Mouse (Mus musculus) midbrain, embryonic 13.5 days (tissue): ENCODE measurements around the gene Emg1. TPM values are rescaled to one million over a fixed set of nuclear protein-coding genes. Genes with fewer than 3 reads are reported as not detected.
A peak's percentile ranks its signal among the peaks of the same experiment; 100 is the strongest.

Experiments
- ATAC-seq: fragments of 200-750 bp; cut with Nextera tagmentation; 2 replicates; pipeline ENCODE4 v1.8.0; 2017; ENCODE audit warnings: mild to moderate bottlenecking, moderate TSS enrichment, moderate library complexity
- H3K27ac ChIP-seq: fragments of 300-500 bp; sonication (generic); 2 replicates; pipeline ENCODE4 v1.5.1; 2015; ENCODE audit warnings: inconsistent platforms, mild to moderate bottlenecking, moderate library complexity
- H3K27me3 ChIP-seq: fragments of 300-500 bp; sonication (generic); 2 replicates; pipeline ENCODE4 v1.6.1; 2015; ENCODE audit warnings: mild to moderate bottlenecking, inconsistent platforms
- H3K36me3 ChIP-seq: fragments of 300-500 bp; sonication (generic); 2 replicates; pipeline ENCODE4 v1.6.1; 2015; ENCODE audit warnings: mild to moderate bottlenecking, inconsistent platforms
- H3K4me1 ChIP-seq: fragments of 300-500 bp; sonication (generic); replicated peaks from 2 replicates; pipeline ENCODE4 v1.6.1; 2015; ENCODE audit warnings: inconsistent platforms
- H3K4me2 ChIP-seq: fragments of 300-500 bp; sonication (generic); replicated peaks from 2 replicates; pipeline ENCODE4 v1.6.1; 2015; ENCODE audit warnings: moderate library complexity, mild to moderate bottlenecking, inconsistent platforms
- H3K4me3 ChIP-seq: fragments of 300-500 bp; sonication (generic); replicated peaks from 2 replicates; pipeline ENCODE4 v1.5.1; 2015; ENCODE audit warnings: mild to moderate bottlenecking, inconsistent platforms
- H3K9ac ChIP-seq: fragments of 300-500 bp; sonication (generic); replicated peaks from 2 replicates; pipeline ENCODE4 v1.6.1; 2015; ENCODE audit warnings: mild to moderate bottlenecking, inconsistent platforms
- H3K9me3 ChIP-seq: fragments of 300-500 bp; sonication (generic); 2 replicates; pipeline ENCODE4 v1.6.1; 2016; ENCODE audit warnings: mild to moderate bottlenecking, inconsistent platforms
- WGBS: fragments of 180-500 bp; shearing (Covaris S2); methylation state at CpG from one replicate; pipeline ENCODE4 v1.1.7; 2015; 5-methylcytosine and 5-hydroxymethylcytosine counted together
- polyA plus RNA-seq: library from polyadenylated mRNA; unstranded; fragments of >200 nt; fragmentation: Nextera tagmentation; extraction: Ambion mirVana; gene quantifications from 2 replicates; pipeline ENCODE4 v1.2.1, GENCODE M21; 2015

The Emg1 gene
- polyA plus RNA-seq, 1 experiment from 2014 or later = 144 TPM

- peak within 1 kb of the TSS; percentile 78; the same call in 1 of the 2 replicates for H3K4me2 ChIP-seq
- peaks cover 29% of the 10 kb centered on the region for H3K4me1 ChIP-seq
- no peaks in the 10 kb centered on the region for H3K27me3 ChIP-seq
- WGBS = 28% methylated on average over 15 of the region's 15 CpGs
- no peaks in the 10 kb centered on the region for H3K9me3 ChIP-seq
- H3K9ac ChIP-seq = peak within 1 kb of the TSS; percentile 41; the same call in 1 of the 2 replicates
- no peak for ATAC-seq
- H3K36me3 ChIP-seq = peaks cover 18% of the 10 kb centered on the region
- peak within 1 kb of the TSS; percentile 100 for H3K27ac ChIP-seq
- H3K4me3 ChIP-seq = no peak within 1 kb of the TSS
These were observed 26.6 kb upstream of the Emg1 start, which contains the start of gene Ptpn6 for GRCm38 (mm10) chr6:124738511-124739023. TSS of gene Ptpn6 (minus strand) at chr6:124738714.

- no peaks in the 10 kb centered on the region for H3K27me3 ChIP-seq
- no peak overlapping the region for H3K4me3 ChIP-seq
- peaks cover 7% of the 10 kb centered on the region for H3K36me3 ChIP-seq
- H3K27ac ChIP-seq = no peak overlapping the region
- H3K9me3 ChIP-seq = no peaks in the 10 kb centered on the region
- no peak for ATAC-seq
- H3K4me1 ChIP-seq = peaks cover 28% of the 10 kb centered on the region
- H3K9ac ChIP-seq = no peak overlapping the region
- 92% methylated on average over 11 of the region's 11 CpGs for WGBS
- H3K4me2 ChIP-seq = no peak overlapping the region
These were observed 25.1 kb upstream of the Emg1 start for GRCm38 (mm10) chr6:124737040-124737439.

GRCm38 (mm10) chr6:124734417-124734816, 22.4 kb upstream of the Emg1 start:
- Histone ChIP-seq H3K36me3 (peaks cover 7% of the 10 kb centered on the region), H3K27me3 (peaks cover 3% of the 10 kb centered on the region; the same call in 1 of the 2 replicates), H3K4me3 (no peak overlapping the region), H3K9me3 (no peaks in the 10 kb centered on the region), H3K4me2 (no peak overlapping the region), H3K9ac (no peak overlapping the region), H3K4me1 (peaks cover 13% of the 10 kb centered on the region), H3K27ac (no peak overlapping the region)
- WGBS = 93% methylated on average over 3 of the region's 3 CpGs
- ATAC-seq = no peak

GRCm38 (mm10) chr6:124732476-124733370, 20.7 kb upstream of the Emg1 start:
- Histone ChIP-seq H3K9me3 (no peaks in the 10 kb centered on the region), H3K4me1 (no peaks in the 10 kb centered on the region), H3K27ac (no peak overlapping the region), H3K36me3 (no peaks in the 10 kb centered on the region), H3K4me2 (no peak overlapping the region), H3K9ac (0 out of 2 replicates have a peak overlapping the region, but pooled peaks have one; percentile 23), H3K4me3 (no peak overlapping the region), H3K27me3 (peaks cover 3% of the 10 kb centered on the region; the same call in 1 of the 2 replicates)
- WGBS = 58% methylated on average over 19 of the region's 19 CpGs
- no peak for ATAC-seq

GRCm38 (mm10) chr6:124731038-124731437, 19.1 kb upstream of the Emg1 start:
- Histone ChIP-seq H3K4me2 (no peak overlapping the region), H3K4me1 (no peaks in the 10 kb centered on the region)
- 89% methylated on average over 7 of the region's 7 CpGs for WGBS

GRCm38 (mm10) chr6:124729850-124730705, 18.1 kb upstream of the Emg1 start:
- WGBS = 86% methylated on average over 8 of the region's 8 CpGs
- Histone ChIP-seq H3K4me3 (no peak overlapping the region), H3K36me3 (no peaks in the 10 kb centered on the region), H3K9ac (no peak overlapping the region), H3K27ac (no peak overlapping the region), H3K27me3 (peaks cover 3% of the 10 kb centered on the region; the same call in 1 of the 2 replicates), H3K9me3 (no peaks in the 10 kb centered on the region), H3K4me2 (no peak overlapping the region), H3K4me1 (no peaks in the 10 kb centered on the region)
- no peak for ATAC-seq

More at GRCm38 (mm10) chr6:124731038-124731437, 19.1 kb upstream of the Emg1 start:
- Histone ChIP-seq H3K9ac (no peak overlapping the region), H3K4me3 (no peak overlapping the region), H3K27ac (no peak overlapping the region), H3K9me3 (no peaks in the 10 kb centered on the region), H3K36me3 (no peaks in the 10 kb centered on the region), H3K27me3 (peaks cover 3% of the 10 kb centered on the region; the same call in 1 of the 2 replicates)
- ATAC-seq = no peak

GRCm38 (mm10) chr6:124728621-124729020, 16.6 kb upstream of the Emg1 start:
- ATAC-seq = no peak
- Histone ChIP-seq H3K9me3 (no peaks in the 10 kb centered on the region), H3K36me3 (no peaks in the 10 kb centered on the region), H3K4me2 (no peak overlapping the region), H3K27ac (no peak overlapping the region), H3K4me3 (no peak overlapping the region), H3K9ac (no peak overlapping the region), H3K4me1 (no peaks in the 10 kb centered on the region), H3K27me3 (peaks cover 3% of the 10 kb centered on the region; the same call in 1 of the 2 replicates)
- WGBS = 91% methylated on average over 10 of the region's 10 CpGs

- 91% methylated on average over 10 of the region's 10 CpGs for WGBS
- no peaks in the 10 kb centered on the region for H3K4me1 ChIP-seq
- no peak for ATAC-seq
- H3K4me2 ChIP-seq = no peak overlapping the region
- H3K36me3 ChIP-seq = no peaks in the 10 kb centered on the region
- no peak overlapping the region for H3K27ac ChIP-seq
- no peaks in the 10 kb centered on the region for H3K9me3 ChIP-seq
- no peaks in the 10 kb centered on the region for H3K27me3 ChIP-seq
- H3K9ac ChIP-seq = no peak overlapping the region
- H3K4me3 ChIP-seq = no peak overlapping the region
These were observed 12.5 kb upstream of the Emg1 start for GRCm38 (mm10) chr6:124724472-124724871.

GRCm38 (mm10) chr6:124723541-124723940, 11.6 kb upstream of the Emg1 start:
- H3K4me2 ChIP-seq = no peak overlapping the region
- no peaks in the 10 kb centered on the region for H3K36me3 ChIP-seq
- H3K4me1 ChIP-seq = no peaks in the 10 kb centered on the region
- H3K27ac ChIP-seq = no peak overlapping the region
- no peak overlapping the region for H3K9ac ChIP-seq
- no peak overlapping the region for H3K4me3 ChIP-seq
- ATAC-seq = no peak
- H3K27me3 ChIP-seq = no peaks in the 10 kb centered on the region
- 86% methylated on average over 8 of the region's 8 CpGs for WGBS
- H3K9me3 ChIP-seq = no peaks in the 10 kb centered on the region

- 87% methylated on average over 6 of the region's 6 CpGs for WGBS
- no peak for ATAC-seq
These were observed 11.0 kb upstream of the Emg1 start for GRCm38 (mm10) chr6:124722876-124723473.

GRCm38 (mm10) chr6:124720904-124721303, 8.9 kb upstream of the Emg1 start:
- no peak for ATAC-seq
- H3K27me3 ChIP-seq = no peaks in the 10 kb centered on the region
- H3K36me3 ChIP-seq = peaks cover 21% of the 10 kb centered on the region
- H3K9ac ChIP-seq = no peak overlapping the region
- WGBS = 65% methylated on average over 11 of the region's 11 CpGs
- H3K4me3 ChIP-seq = no peak overlapping the region
- H3K4me1 ChIP-seq = no peaks in the 10 kb centered on the region
- no peaks in the 10 kb centered on the region for H3K9me3 ChIP-seq
- no peak overlapping the region for H3K27ac ChIP-seq
- H3K4me2 ChIP-seq = no peak overlapping the region

More at GRCm38 (mm10) chr6:124722876-124723473, 11.0 kb upstream of the Emg1 start:
- Histone ChIP-seq H3K9ac (no peak overlapping the region), H3K27ac (no peak overlapping the region), H3K36me3 (no peaks in the 10 kb centered on the region), H3K9me3 (no peaks in the 10 kb centered on the region), H3K4me3 (no peak overlapping the region), H3K27me3 (no peaks in the 10 kb centered on the region), H3K4me1 (no peaks in the 10 kb centered on the region), H3K4me2 (no peak overlapping the region)
